Mouse (Mus musculus) brain, embryonic 14.5 days (tissue): ENCODE measurements at regions not wholly inside any gene's neighbourhood (a gene's known extent, or its start where the extent isn't known, plus 50 kb on each side); places are given as distances from the start of the nearest gene placed in this dataset.
"Not testable (repeated sequence)": the region's sequence is repeated elsewhere in the genome, so short reads cannot be mapped to it uniquely, and the experiment has no call there.

ENCODE experiments used
- CTCF ChIP-seq: fragments of 200-500 bp; IDR thresholded peaks from 2 replicates; pipeline ENCODE4 v1.5.1; 2012; ENCODE audit warnings: inconsistent platforms, mild to moderate bottlenecking, moderate library complexity, borderline replicate concordance; ENCODE audit not compliant: insufficient read depth, insufficient read length; ENCODE audit errors: extremely low read depth
- POLR2A ChIP-seq: fragments of 200-500 bp; IDR thresholded peaks from 2 replicates; pipeline ENCODE4 v1.6.1; 2012; ENCODE audit warnings: mild to moderate bottlenecking, inconsistent platforms, borderline replicate concordance; ENCODE audit not compliant: poor library complexity, insufficient read depth, insufficient read length, severe bottlenecking; ENCODE audit errors: extremely low read depth

- not testable (repeated sequence) for TF ChIP-seq CTCF, POLR2A
Observed at GRCm38 (mm10) chr14:52972207-52973003, 476.9 kb upstream of the Olfr1507 start.
